Comparison of ENCODE assay signal across 7 mouse cellular contexts in genomic region chr4:126096464-126097111, GRCm38 (mm10). TPM values are rescaled to one million over a fixed set of nuclear protein-coding genes. Genes with fewer than 3 reads are reported as not detected.
A peak's percentile ranks its signal among the peaks of the same experiment; 100 is the strongest.
DNase-seq lines count a peak whose midpoint lies in the region; ATAC-seq lines count a peak whose summit lies in the region.

Gene Lsm10 (plus strand): TSS chr4:126096623.

- DNase-seq in adrenal gland, postnatal 14 days = peak; percentile 96
- peak; percentile 98 for DNase-seq in embryonic facial prominence, embryonic 11.5 days (ENCODE audit: low spot score)
- peak; percentile 100 for DNase-seq in heart, adult 11 months
- DNase-seq in kidney, adult 18-20 months = peak; percentile 94
- peak; percentile 97 for DNase-seq in limb, embryonic 11.5 days (ENCODE audit: low spot score)
- peak; percentile 98 for DNase-seq in midbrain, embryonic 14.5 days
- DNase-seq in spleen, adult 18-20 months = peak; percentile 90 to 92

- H3K9me3 ChIP-seq in embryonic facial prominence, embryonic 11.5 days (replicated peaks; ENCODE audit: control insufficient read depth, low read length) = no peaks in the 10 kb centered on the region
- H3K9me3 ChIP-seq in limb, embryonic 11.5 days (ENCODE audit: control insufficient read depth, low read length) = no peaks in the 10 kb centered on the region
- no peaks in the 10 kb centered on the region for H3K9me3 ChIP-seq in midbrain, embryonic 14.5 days (ENCODE audit: control insufficient read depth, low read length)

- peak within 1 kb of the TSS; percentile 53 for H3K4me3 ChIP-seq in embryonic facial prominence, embryonic 11.5 days (ENCODE audit: low read depth, low read length)
- peak within 1 kb of the TSS; percentile 56 for H3K4me3 ChIP-seq in limb, embryonic 11.5 days (ENCODE audit: low read depth, low read length)
- peak within 1 kb of the TSS; percentile 49 for H3K4me3 ChIP-seq in midbrain, embryonic 14.5 days (replicated peaks; ENCODE audit: low read depth, low read length)

- WGBS in embryonic facial prominence, embryonic 11.5 days = 4% methylated on average over 33 of the region's 37 CpGs
- WGBS in limb, embryonic 11.5 days = 3% methylated on average over 37 of the region's 37 CpGs
- WGBS in midbrain, embryonic 14.5 days = 3% methylated on average over 36 of the region's 37 CpGs

- no peaks in the 10 kb centered on the region for H3K27me3 ChIP-seq in embryonic facial prominence, embryonic 11.5 days (ENCODE audit: control insufficient read depth, insufficient read depth, low read length)
- H3K27me3 ChIP-seq in limb, embryonic 11.5 days (ENCODE audit: control insufficient read depth, insufficient read depth, low read length) = no peaks in the 10 kb centered on the region
- H3K27me3 ChIP-seq in midbrain, embryonic 14.5 days (ENCODE audit: control insufficient read depth, insufficient read depth, low read length) = no peaks in the 10 kb centered on the region

- H3K9ac ChIP-seq in embryonic facial prominence, embryonic 11.5 days (replicated peaks; ENCODE audit: low read length) = peak within 1 kb of the TSS; percentile 77
- H3K9ac ChIP-seq in limb, embryonic 11.5 days (ENCODE audit: low read length) = peak within 1 kb of the TSS; percentile 73
- H3K9ac ChIP-seq in midbrain, embryonic 14.5 days (replicated peaks; ENCODE audit: low read length) = peak within 1 kb of the TSS; percentile 63

- H3K4me1 ChIP-seq in embryonic facial prominence, embryonic 11.5 days (ENCODE audit: control insufficient read depth, insufficient read depth, low read length) = no peaks in the 10 kb centered on the region
- no peaks in the 10 kb centered on the region; the same call in 1 of the 2 replicates for H3K4me1 ChIP-seq in limb, embryonic 11.5 days (ENCODE audit: control insufficient read depth, insufficient read depth, low read length)
- peaks cover 6% of the 10 kb centered on the region; the same call in 1 of the 2 replicates for H3K4me1 ChIP-seq in midbrain, embryonic 14.5 days (ENCODE audit: control insufficient read depth, insufficient read depth, low read length)

- ATAC-seq in embryonic facial prominence, embryonic 11.5 days (replicated peaks; ENCODE audit: insufficient number of reproducible peaks, low FRiP score, low TSS enrichment, low read depth) = peak; percentile 96
- ATAC-seq in limb, embryonic 11.5 days (ENCODE audit: insufficient number of reproducible peaks, low FRiP score, low TSS enrichment, low read depth) = peak; percentile 94
- peak; percentile 97 for ATAC-seq in midbrain, embryonic 14.5 days (ENCODE audit: low FRiP score, low TSS enrichment)

- H3K36me3 ChIP-seq in embryonic facial prominence, embryonic 11.5 days (replicated peaks; ENCODE audit: control insufficient read depth, insufficient read depth, low read depth, low read length) = no peaks in the 10 kb centered on the region
- peaks cover 3% of the 10 kb centered on the region; the same call in 1 of the 2 replicates for H3K36me3 ChIP-seq in limb, embryonic 11.5 days (ENCODE audit: control insufficient read depth, insufficient read depth, low read length)
- H3K36me3 ChIP-seq in midbrain, embryonic 14.5 days (ENCODE audit: control insufficient read depth, insufficient read depth, low read length) = no peaks in the 10 kb centered on the region

- H3K4me2 ChIP-seq in embryonic facial prominence, embryonic 11.5 days (ENCODE audit: low read depth, low read length) = peak within 1 kb of the TSS; percentile 64
- peak within 1 kb of the TSS; percentile 60 for H3K4me2 ChIP-seq in limb, embryonic 11.5 days (ENCODE audit: low read depth, severe bottlenecking)
- H3K4me2 ChIP-seq in midbrain, embryonic 14.5 days (ENCODE audit: low read length) = peak within 1 kb of the TSS; percentile 65

- peak within 1 kb of the TSS; percentile 25; the same call in 1 of the 2 replicates for H3K27ac ChIP-seq in embryonic facial prominence, embryonic 11.5 days (replicated peaks; ENCODE audit: low read depth, low read length)
- no peak within 1 kb of the TSS for H3K27ac ChIP-seq in limb, embryonic 11.5 days (replicated peaks; ENCODE audit: low read depth, low read length)
- peak within 1 kb of the TSS; percentile 79 for H3K27ac ChIP-seq in midbrain, embryonic 14.5 days (replicated peaks; ENCODE audit: low read depth, low read length)

RNA-seq across cellular contexts. Expression of gene Lsm10, which starts in this region (rescaled TPM):
- total RNA-seq in adrenal gland, postnatal 14 days (2021) = 17.9 and 20.6 TPM in 2 replicates
- polyA plus RNA-seq in embryonic facial prominence, embryonic 11.5 days (2014; fragmentation: Nextera tagmentation; extraction: Ambion mirVana) = 46.1 and 47.0 TPM in 2 replicates
- polyA plus RNA-seq in limb, embryonic 11.5 days (2014; fragmentation: Nextera tagmentation; extraction: Ambion mirVana) = 39.0 and 44.8 TPM in 2 replicates
- 47.8 and 51.2 TPM in 2 replicates for polyA plus RNA-seq in midbrain, embryonic 14.5 days (2014; fragmentation: Nextera tagmentation; extraction: Ambion mirVana)
